Mouse (Mus musculus) hindbrain, postnatal 0 days (tissue): ENCODE results near the gene Nr2f1. TPM values are rescaled to one million over a fixed set of nuclear protein-coding genes. Genes with fewer than 3 reads are reported as not detected.
A peak's percentile ranks its signal among the peaks of the same experiment; 100 is the strongest.

ENCODE experiments used
- ATAC-seq: fragments of 200-750 bp; cut with Nextera tagmentation; 2 replicates; pipeline ENCODE4 v1.8.0; 2017; ENCODE audit warnings: mild to moderate bottlenecking, moderate TSS enrichment, moderate library complexity
- DNase-seq: peaks from one replicate; pipeline ENCODE4 v3.0.0-alpha.2; 2015; ENCODE audit warnings: low spot score
- H3K27ac ChIP-seq: fragments of 300-500 bp; sonication (generic); 2 replicates; pipeline ENCODE4 v1.5.1; 2014; ENCODE audit warnings: mild to moderate bottlenecking
- H3K27me3 ChIP-seq: fragments of 300-500 bp; sonication (generic); 2 replicates; pipeline ENCODE4 v1.6.1; 2014; ENCODE audit warnings: low read length, mixed read lengths; ENCODE audit not compliant: insufficient read depth
- H3K36me3 ChIP-seq: fragments of 300-500 bp; sonication (generic); 2 replicates; pipeline ENCODE4 v1.6.1; 2014; ENCODE audit warnings: low read length, mixed read lengths; ENCODE audit not compliant: insufficient read depth
- H3K4me1 ChIP-seq: fragments of 300-500 bp; sonication (generic); 2 replicates; pipeline ENCODE4 v1.6.1; 2014; ENCODE audit warnings: antibody characterized with exemption, low read length, mixed read lengths; ENCODE audit not compliant: insufficient read depth
- H3K4me2 ChIP-seq: fragments of 300-500 bp; sonication (generic); 2 replicates; pipeline ENCODE4 v1.6.1; 2014; ENCODE audit warnings: low read depth, mild to moderate bottlenecking, low read length, moderate library complexity, mixed read lengths
- H3K4me3 ChIP-seq: fragments of 300-500 bp; sonication (generic); 2 replicates; pipeline ENCODE4 v1.5.1; 2014; ENCODE audit warnings: low read length
- H3K9ac ChIP-seq: fragments of 300-500 bp; sonication (generic); replicated peaks from 2 replicates; pipeline ENCODE4 v1.6.1; 2014; ENCODE audit warnings: mild to moderate bottlenecking, low read length, moderate library complexity, mixed read lengths
- H3K9me3 ChIP-seq: fragments of 300-500 bp; sonication (generic); 2 replicates; pipeline ENCODE4 v1.6.1; 2016; ENCODE audit warnings: low read length, mixed read lengths
- CTCF ChIP-seq: IDR thresholded peaks from 2 replicates; pipeline ENCODE4 v1.5.1; 2016; ENCODE audit warnings: antibody characterized with exemption, control low read depth, low read depth
- WGBS: fragments of 180-500 bp; shearing (Covaris S2); extraction: QIAGEN DNeasy Blood & Tissue Kit; methylation state at CpG from one replicate; pipeline ENCODE4 v1.1.7; 2014; 5-methylcytosine and 5-hydroxymethylcytosine counted together
- polyA plus RNA-seq: library from polyadenylated mRNA; unstranded; fragments of >200 nt; fragmentation: Nextera tagmentation; extraction: Ambion mirVana; gene quantifications from 2 replicates; pipeline ENCODE4 v1.2.1, GENCODE M21; 2015
- total RNA-seq: library from RNA; depleted of rRNA; stranded (reverse); fragments of >200 nt; gene quantifications from 2 replicates; pipeline ENCODE4 v1.2.3, GENCODE M21; 2014

Nr2f1 gene
- total and polyA plus RNA-seq, 2 experiments from 2014 or later: 51.2 to 220 TPM

DNA sequence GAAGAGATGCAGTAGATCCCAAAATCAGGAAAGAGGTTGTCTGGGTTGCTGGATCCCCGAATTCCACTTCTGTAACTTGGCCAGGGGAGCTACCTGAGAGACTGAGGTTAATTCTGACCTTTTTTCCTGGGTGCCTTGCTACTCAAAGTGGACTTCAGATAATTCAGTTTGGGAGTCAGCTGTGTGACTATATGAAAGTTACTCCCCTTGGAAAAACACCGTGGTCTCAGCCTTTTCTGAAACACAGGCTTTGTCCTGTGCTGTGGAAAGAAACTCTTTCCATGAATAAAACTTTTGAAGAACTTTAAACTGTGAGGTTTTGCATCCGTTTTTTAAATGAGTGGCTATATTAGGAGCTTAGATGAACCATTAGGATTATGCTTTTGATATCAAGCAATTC lies 25.4 kb downstream of the Nr2f1 start:
- Histone ChIP-seq H3K4me1 (no peaks in the 10 kb centered on the region), H3K4me2 (no peak overlapping the region), H3K36me3 (no peaks in the 10 kb centered on the region), H3K9me3 (no peaks in the 10 kb centered on the region), H3K27me3 (peaks cover 19% of the 10 kb centered on the region; the same call in 1 of the 2 replicates), H3K9ac (no peak overlapping the region), H3K4me3 (no peak overlapping the region), H3K27ac (no peak overlapping the region)
- no peak for DNase-seq
- no peak for ATAC-seq
- TF ChIP-seq CTCF: no peak
- 43% methylated on average over 3 of the region's 3 CpGs for WGBS

- ATAC-seq (no peak), DNase-seq (no peak)
- Histone ChIP-seq H3K27ac (no peak overlapping the region), H3K9ac (no peak overlapping the region), H3K27me3 (peaks cover 19% of the 10 kb centered on the region; the same call in 1 of the 2 replicates), H3K9me3 (no peaks in the 10 kb centered on the region), H3K4me1 (no peaks in the 10 kb centered on the region), H3K4me3 (no peak overlapping the region), H3K36me3 (no peaks in the 10 kb centered on the region), H3K4me2 (0 out of 2 replicates have a peak overlapping the region, but pooled peaks have one; percentile 56)
- no peak for TF ChIP-seq CTCF
- whole genome bisulfite sequencing: 23% methylated on average over 3 of the region's 3 CpGs
These were observed 26.7 kb downstream of the Nr2f1 start for GRCm38 (mm10) chr13:78172861-78173260.

DNA sequence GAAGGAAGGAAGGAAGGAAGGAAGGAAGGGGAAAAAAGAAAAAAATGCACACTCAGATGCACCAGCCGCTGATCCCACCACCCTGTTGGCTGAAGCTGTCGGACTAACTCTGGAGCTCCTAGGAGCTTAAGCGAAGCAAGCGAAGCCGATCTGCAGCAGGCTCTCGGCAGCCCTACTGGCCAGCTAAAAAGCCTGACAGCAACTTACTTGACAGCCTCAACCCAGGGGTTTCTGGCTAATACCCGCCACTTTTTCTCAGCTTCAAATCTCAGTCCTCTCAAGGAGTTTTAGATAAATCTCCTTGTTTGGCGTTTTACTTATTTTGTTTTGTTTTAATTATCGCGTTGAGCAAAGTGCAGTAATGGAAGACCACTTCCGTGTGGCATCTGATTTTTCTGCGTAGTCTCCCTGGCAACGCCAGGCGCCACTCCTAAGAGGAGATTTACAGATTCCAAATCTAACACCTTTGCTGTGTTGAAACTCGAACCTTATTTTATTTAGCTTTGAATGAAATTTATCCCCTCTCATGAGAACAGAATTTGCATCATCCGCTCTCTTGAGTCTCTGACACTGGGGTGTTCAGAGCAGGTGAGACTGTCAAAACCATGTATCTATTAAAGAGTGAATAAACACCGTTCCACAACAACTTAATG lies 27.4 kb downstream of the Nr2f1 start:
- no peaks in the 10 kb centered on the region for H3K9me3 ChIP-seq
- H3K36me3 ChIP-seq: no peaks in the 10 kb centered on the region
- H3K27ac ChIP-seq: no peak overlapping the region; the same call in 1 of the 2 replicates
- DNase-seq (peak; percentile 68), ATAC-seq (0 out of 2 replicates have a peak, but pooled peaks have one; percentile 57)
- H3K9ac ChIP-seq: no peak overlapping the region
- H3K27me3 ChIP-seq: peaks cover 19% of the 10 kb centered on the region; the same call in 1 of the 2 replicates
- H3K4me2 ChIP-seq: peak overlapping the region; percentile 56
- H3K4me3 ChIP-seq: peak overlapping the region; percentile 15; the same call in 1 of the 2 replicates
- WGBS: 6% methylated on average over 17 of the region's 17 CpGs
- no peak for TF ChIP-seq CTCF
- no peaks in the 10 kb centered on the region for H3K4me1 ChIP-seq

DNA sequence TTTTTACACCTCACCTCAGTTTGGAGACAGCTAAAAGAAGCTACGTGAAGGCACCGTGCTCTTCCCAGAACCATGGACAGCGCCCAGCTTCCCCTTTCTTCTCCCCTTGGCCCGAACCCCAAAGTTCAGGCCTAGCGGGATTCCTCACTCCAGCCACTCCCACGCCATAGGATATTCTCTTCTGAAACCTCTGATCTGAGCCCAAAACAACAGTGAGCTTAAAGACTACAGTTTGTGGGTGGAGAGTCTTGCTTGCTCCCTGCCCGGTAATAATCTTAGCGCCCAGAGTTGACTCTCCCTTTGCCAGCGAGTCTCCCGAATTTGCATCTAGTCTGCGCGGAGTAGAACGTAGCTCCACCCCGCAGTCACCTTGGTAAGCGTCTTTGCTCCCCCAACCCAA lies 28.2 kb downstream of the Nr2f1 start:
- H3K36me3 ChIP-seq: no peaks in the 10 kb centered on the region
- peak overlapping the region; percentile 56 for H3K4me2 ChIP-seq
- 0 out of 2 replicates have a peak overlapping the region, but pooled peaks have one; percentile 1 for H3K4me3 ChIP-seq
- no peaks in the 10 kb centered on the region for H3K4me1 ChIP-seq
- ATAC-seq: peak; percentile 21; the same call in 1 of the 2 replicates
- H3K9me3 ChIP-seq: no peaks in the 10 kb centered on the region
- WGBS: 11% methylated on average over 15 of the region's 15 CpGs
- peaks cover 12% of the 10 kb centered on the region; the same call in 1 of the 2 replicates for H3K27me3 ChIP-seq
- H3K9ac ChIP-seq: no peak overlapping the region
- TF ChIP-seq CTCF: no peak
- H3K27ac ChIP-seq: peak overlapping the region; percentile 0; the same call in 1 of the 2 replicates
- DNase-seq: no peak

GRCm38 (mm10) chr13:78168166-78168565 lies 31.4 kb downstream of the Nr2f1 start:
- Histone ChIP-seq H3K4me2 (no peak overlapping the region), H3K27ac (no peak overlapping the region), H3K9ac (no peak overlapping the region), H3K36me3 (no peaks in the 10 kb centered on the region), H3K4me3 (no peak overlapping the region), H3K9me3 (no peaks in the 10 kb centered on the region), H3K27me3 (peaks cover 5% of the 10 kb centered on the region; the same call in 1 of the 2 replicates), H3K4me1 (no peaks in the 10 kb centered on the region)
- 41% methylated on average over 4 of the region's 4 CpGs for WGBS
- no peak for DNase-seq
- TF ChIP-seq CTCF: no peak
- no peak for ATAC-seq

- no peak overlapping the region for H3K9ac ChIP-seq
- TF ChIP-seq CTCF: no peak
- H3K9me3 ChIP-seq: no peaks in the 10 kb centered on the region
- no peaks in the 10 kb centered on the region for H3K27me3 ChIP-seq
- no peaks in the 10 kb centered on the region for H3K4me1 ChIP-seq
- DNase-seq (no peak), ATAC-seq (no peak)
- H3K4me2 ChIP-seq: no peak overlapping the region
- no peak overlapping the region for H3K4me3 ChIP-seq
- H3K27ac ChIP-seq: no peak overlapping the region
- no peaks in the 10 kb centered on the region for H3K36me3 ChIP-seq
These were observed 34.6 kb downstream of the Nr2f1 start for GRCm38 (mm10) chr13:78164941-78165340.
